Comparison of ENCODE assay signal across 8 mouse cellular contexts in the genomic region with DNA sequence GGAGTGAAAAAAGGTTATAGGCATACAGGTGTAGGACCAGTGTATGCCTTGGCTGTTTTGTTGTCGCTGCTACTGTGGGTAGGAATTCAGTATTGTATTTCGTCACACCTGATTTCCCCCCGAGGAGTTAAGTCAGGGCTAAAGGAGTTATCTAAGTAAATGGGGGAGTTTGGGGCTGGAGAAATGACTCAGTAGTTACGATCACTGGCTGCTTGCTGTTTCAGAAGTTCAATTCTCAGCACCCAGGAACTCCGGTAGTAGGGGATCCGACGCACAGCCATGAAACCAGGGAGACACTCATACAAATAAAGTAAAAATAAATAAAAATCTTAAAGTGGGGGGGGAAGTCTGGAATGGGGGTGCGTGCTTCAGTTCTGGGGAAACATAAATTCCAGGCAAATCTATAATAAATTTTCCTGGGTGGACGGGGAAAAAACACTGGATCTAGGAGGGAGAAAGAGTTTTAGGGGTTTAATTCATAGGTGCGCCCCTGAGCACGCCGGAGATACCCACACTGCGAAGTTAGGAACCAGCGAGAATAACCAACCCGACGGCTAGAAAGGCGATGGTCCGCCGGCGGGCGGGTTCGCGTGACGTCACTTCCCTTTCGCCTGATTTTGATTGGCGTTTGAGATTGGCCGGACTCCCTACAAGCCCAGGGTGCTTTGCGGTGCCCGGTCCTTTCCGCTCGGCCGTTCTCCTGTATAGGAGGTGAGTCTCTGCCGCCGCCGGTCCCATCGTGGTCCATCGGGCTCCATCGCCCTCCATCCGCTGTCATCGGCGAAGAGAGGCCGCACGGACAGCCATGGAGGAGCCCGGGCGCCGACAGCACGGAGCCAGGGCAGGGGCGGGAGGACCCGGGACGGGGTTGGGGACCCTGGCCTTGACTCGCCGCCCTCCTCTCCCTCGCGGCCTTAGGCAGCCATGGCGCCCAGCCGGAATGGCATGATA. TPM values are rescaled to one million over a fixed set of nuclear protein-coding genes. Genes with fewer than 3 reads are reported as not detected.
DNase-seq lines count a peak whose midpoint lies in the region; ATAC-seq lines count a peak whose summit lies in the region.

TSS of gene Rpl13 (plus strand) at position 616 of the 951 bp plus-strand sequence.

- DNase-seq in B cell, adult 2 months, result peak; percentile 95 to 96
- DNase-seq in brain, adult 2 months (ENCODE audit: low read depth, low spot score), result peak; percentile 98
- DNase-seq in heart, embryonic 10.5 days (ENCODE audit: low spot score), result peak; percentile 98
- DNase-seq in liver, result peak; percentile 96
- peak; percentile 97 to 98 for DNase-seq in spleen, postnatal 4 days (ENCODE audit: low spot score in 2 of 2)

- H3K9ac ChIP-seq in kidney, embryonic 15.5 days, result peak within 1 kb of the TSS; percentile 91

- ATAC-seq in erythroblast, adult 5-6 weeks (replicated peaks; ENCODE audit: low FRiP score, poor library complexity, severe bottlenecking), result peak; percentile 98
- ATAC-seq in kidney, embryonic 15.5 days (replicated peaks; ENCODE audit: low FRiP score), result peak; percentile 94
- ATAC-seq in monocyte, adult 5-6 weeks (replicated peaks; ENCODE audit: insufficient number of reproducible peaks, low FRiP score, low TSS enrichment, poor library complexity, severe bottlenecking), result peak; percentile 98

- peak within 1 kb of the TSS; percentile 90 for H3K4me2 ChIP-seq in kidney, embryonic 15.5 days

- H3K4me3 ChIP-seq in heart, embryonic 10.5 days, result peak within 1 kb of the TSS; percentile 96
- peak within 1 kb of the TSS; percentile 73 for H3K4me3 ChIP-seq in kidney, embryonic 15.5 days (replicated peaks)

- no peaks in the 10 kb centered on the region for H3K27me3 ChIP-seq in heart, embryonic 10.5 days (ENCODE audit: insufficient read depth, poor library complexity, severe bottlenecking)
- H3K27me3 ChIP-seq in kidney, embryonic 15.5 days, result no peaks in the 10 kb centered on the region

- H3K27ac ChIP-seq in heart, embryonic 10.5 days, result peak within 1 kb of the TSS; percentile 100
- peak within 1 kb of the TSS; percentile 93 for H3K27ac ChIP-seq in kidney, embryonic 15.5 days

- H3K4me1 ChIP-seq in heart, embryonic 10.5 days, result peaks cover 16% of the 10 kb centered on the region
- peaks cover 27% of the 10 kb centered on the region for H3K4me1 ChIP-seq in kidney, embryonic 15.5 days

- WGBS in heart, embryonic 10.5 days, result 1% methylated on average over 56 of the region's 56 CpGs
- WGBS in kidney, embryonic 15.5 days, result 1% methylated on average over 56 of the region's 56 CpGs

- H3K9me3 ChIP-seq in heart, embryonic 10.5 days, result no peaks in the 10 kb centered on the region
- H3K9me3 ChIP-seq in kidney, embryonic 15.5 days (replicated peaks), result no peaks in the 10 kb centered on the region

- H3K36me3 ChIP-seq in heart, embryonic 10.5 days, result peaks cover 49% of the 10 kb centered on the region
- peaks cover 39% of the 10 kb centered on the region for H3K36me3 ChIP-seq in kidney, embryonic 15.5 days

RNA-seq across cellular contexts. Expression of gene Rpl13, which starts in this region (rescaled TPM):
- total RNA-seq in erythroblast, adult 5-6 weeks (2015; ENCODE audit: low replicate concordance), result 279 and 298 TPM in 2 replicates
- 472 and 492 TPM in 2 replicates for total RNA-seq in erythroblast, adult 5-6 weeks (2017; ENCODE audit: low replicate concordance)
- polyA plus RNA-seq in heart, embryonic 10.5 days (2016; fragmentation: Nextera tagmentation; extraction: Ambion mirVana), result 1,165 and 1,266 TPM in 2 replicates
- 1,386 and 1,404 TPM in 2 replicates for polyA plus RNA-seq in kidney, embryonic 15.5 days (2015; fragmentation: Nextera tagmentation; extraction: Ambion mirVana)
- total RNA-seq in monocyte, adult 5-6 weeks (2017), result 1,374 to 1,974 TPM (median 1,861 TPM) in 3 replicates

Comparison
In these comparisons a context has a peak if more than half of its experiments do, and no peak if none do; other contexts are left out.
1. Peak in every context shown above with its lines: DNase-seq, ATAC-seq, H3K4me3 ChIP-seq and H3K27ac ChIP-seq.